8 mouse cellular contexts compared by ENCODE assay signal in genomic region chr12:64966101-64966631, GRCm38 (mm10). TPM values are rescaled to one million over a fixed set of nuclear protein-coding genes. Genes with fewer than 3 reads are reported as not detected.
DNase-seq lines count a peak whose midpoint lies in the region; ATAC-seq and TF ChIP-seq lines count a peak whose summit lies in the region.

No protein-coding gene starts in this region.

- peaks cover 5% of the 10 kb centered on the region; the same call in 1 of the 2 replicates for H3K36me3 ChIP-seq in ES-E14 (ENCODE audit: control insufficient read depth, insufficient read depth, low read length, poor library complexity, severe bottlenecking)
- no peaks in the 10 kb centered on the region for H3K36me3 ChIP-seq in forebrain, postnatal 0 days (ENCODE audit: insufficient read depth)
- no peaks in the 10 kb centered on the region for H3K36me3 ChIP-seq in hindbrain, embryonic 12.5 days

- in situ Hi-C loops in ES-E14 (cut with MboI; ENCODE audit: low sequenced_read_pairs in 2 of 2, unreplicated experiment in 2 of 2) = no loop called here

- peak; percentile 15 for ATAC-seq in forebrain, postnatal 0 days
- ATAC-seq in hindbrain, embryonic 12.5 days (ENCODE audit: low FRiP score) = no peak; the same call in 1 of the 2 replicates

- under 1% methylated on average over 44 of the region's 44 CpGs for WGBS in bone marrow, adult 2 months
- 1% methylated on average over 44 of the region's 44 CpGs for WGBS in forebrain, postnatal 0 days
- under 1% methylated on average over 44 of the region's 44 CpGs for WGBS in hindbrain, embryonic 12.5 days

- H3K4me1 ChIP-seq in ES-E14 (ENCODE audit: control insufficient read depth in 2 of 2, insufficient read depth in 2 of 2, low read length in 2 of 2, poor library complexity in 1 of 2) = peaks cover 0 to 2% of the 10 kb centered on the region in 2 experiments; a peak in 1 of 4 replicates
- H3K4me1 ChIP-seq in bone marrow, adult 2 months (ENCODE audit: control insufficient read depth, insufficient read depth, low read length) = peaks cover 2% of the 10 kb centered on the region; the same call in 1 of the 2 replicates
- H3K4me1 ChIP-seq in forebrain, postnatal 0 days (ENCODE audit: insufficient read depth) = peaks cover 28% of the 10 kb centered on the region
- peaks cover 38% of the 10 kb centered on the region for H3K4me1 ChIP-seq in hindbrain, embryonic 12.5 days

- TF ChIP-seq CTCF in bone marrow, adult 2 months (IDR thresholded peaks at IDR 0.05; ENCODE audit: control insufficient read depth, insufficient read depth, low read length) = no peak
- TF ChIP-seq CTCF in forebrain, postnatal 0 days (IDR thresholded peaks at IDR 0.05; ENCODE audit: low read depth) = no peak
- TF ChIP-seq CTCF in left cerebral cortex, adult 2 months (IDR thresholded peaks at IDR 0.05) = no peak

- peak overlapping the region; percentile 89 for H3K9ac ChIP-seq in ES-E14 (ENCODE audit: insufficient read depth, low read depth, low read length, poor library complexity, severe bottlenecking)
- peak overlapping the region; percentile 72 for H3K9ac ChIP-seq in forebrain, postnatal 0 days
- H3K9ac ChIP-seq in hindbrain, embryonic 12.5 days = peak overlapping the region; percentile 94

- intact Hi-C loops in left cerebral cortex, adult 2 months (cut with DNase I) = no loop called here

- peak overlapping the region; percentile 76; the same call in 1 of the 2 replicates for H3K27ac ChIP-seq in ES-E14 (ENCODE audit: insufficient read depth, low read depth, low read length, poor library complexity, severe bottlenecking)
- peak overlapping the region; percentile 71 for H3K27ac ChIP-seq in bone marrow, adult 2 months (ENCODE audit: control insufficient read depth, insufficient read depth, low read depth, low read length, poor library complexity)
- peak overlapping the region; percentile 92 for H3K27ac ChIP-seq in forebrain, postnatal 0 days (ENCODE audit: low read depth, low read length)
- peak overlapping the region; percentile 86 for H3K27ac ChIP-seq in hindbrain, embryonic 12.5 days
- peak overlapping the region; percentile 84 for H3K27ac ChIP-seq in left cerebral cortex, adult 2 months

- peak overlapping the region; percentile 70 to 90 for H3K4me3 ChIP-seq in ES-E14 (ENCODE audit: insufficient read depth in 1 of 2, low read depth in 1 of 2, low read length in 2 of 2, poor library complexity in 1 of 2, severe bottlenecking in 1 of 2)
- peak overlapping the region; percentile 95 for H3K4me3 ChIP-seq in bone marrow, adult 2 months (replicated peaks; ENCODE audit: control insufficient read depth, low read depth, low read length)
- peak overlapping the region; percentile 68 for H3K4me3 ChIP-seq in forebrain, postnatal 0 days (ENCODE audit: low read depth, low read length)
- peak overlapping the region; percentile 85 for H3K4me3 ChIP-seq in hindbrain, embryonic 12.5 days
- H3K4me3 ChIP-seq in left cerebral cortex, adult 2 months = peak overlapping the region; percentile 77

- no peak for TF ChIP-seq POLR2A in bone marrow, adult 2 months (IDR thresholded peaks at IDR 0.05; ENCODE audit: borderline replicate concordance, control insufficient read depth, low read depth, low read length)

- DNase-seq in ES-E14 (ENCODE audit: low read depth, low spot score) = peak; percentile 13
- DNase-seq in forebrain, postnatal 0 days = peak; percentile 67
- DNase-seq in left cerebral cortex, adult 2 months (ENCODE audit: extremely low spot score in 1 of 2, low spot score in 2 of 2) = peak; percentile 35 to 51
- DNase-seq in lung, postnatal 4 days = peak; percentile 73 to 75
- peak; percentile 55 for DNase-seq in right cerebral cortex, postnatal 14 days
- DNase-seq in Muller cell, postnatal 12 days (ENCODE audit: inconsistent ontology term) = no peak

- no peaks in the 10 kb centered on the region for H3K27me3 ChIP-seq in forebrain, postnatal 0 days (ENCODE audit: insufficient read depth, low read length)
- no peaks in the 10 kb centered on the region for H3K27me3 ChIP-seq in hindbrain, embryonic 12.5 days

- peak overlapping the region; percentile 72 for H3K4me2 ChIP-seq in forebrain, postnatal 0 days (ENCODE audit: low read depth)
- H3K4me2 ChIP-seq in hindbrain, embryonic 12.5 days (replicated peaks) = peak overlapping the region; percentile 95

- no peaks in the 10 kb centered on the region for H3K9me3 ChIP-seq in ES-E14 (ENCODE audit: control insufficient read depth, insufficient read depth, low read depth, low read length)
- no peaks in the 10 kb centered on the region for H3K9me3 ChIP-seq in forebrain, postnatal 0 days (ENCODE audit: low read length)
- no peaks in the 10 kb centered on the region for H3K9me3 ChIP-seq in hindbrain, embryonic 12.5 days (replicated peaks)

TF ChIP-seq in ES-E14, 5 proteins besides CTCF, POLR2A, EP300 and RAD21:
- TF ChIP-seq ZC3H11A (IDR thresholded peaks at IDR 0.05; ENCODE audit: borderline replicate concordance, low read depth, low read length) (no peak), CHD2 (IDR thresholded peaks at IDR 0.05; ENCODE audit: low read depth, low read length) (no peak), ZNF384 (IDR thresholded peaks at IDR 0.05; ENCODE audit: low read depth, low read length) (no peak), HCFC1 (IDR thresholded peaks at IDR 0.05; ENCODE audit: borderline replicate concordance, insufficient read depth, low read length) (no peak; the same call in 1 of the 2 replicates), MAFK (IDR thresholded peaks at IDR 0.05; ENCODE audit: insufficient read depth, low read depth, low read length) (no peak)

RNA-seq across cellular contexts. Expression of gene Togaram1, which starts 0.6 kb away (rescaled TPM):
- 28.7 and 31.8 TPM in 2 replicates for total RNA-seq in ES-E14 (2012; rRNA removed)
- polyA plus RNA-seq in bone marrow, adult 2 months (2011; ENCODE audit: insufficient read depth, insufficient read length, low replicate concordance, missing spikeins) = 7.0 and 7.1 TPM in 2 replicates
- 24.5 and 30.1 TPM in 2 replicates for total RNA-seq in forebrain, postnatal 0 days (2014; rRNA removed)
- 8.2 and 15.2 TPM in 2 replicates for polyA plus RNA-seq in forebrain, postnatal 0 days (2015; fragmentation: Nextera tagmentation; extraction: Ambion mirVana)
- 26.7 and 30.0 TPM in 2 replicates for polyA plus RNA-seq in hindbrain, embryonic 12.5 days (2016; fragmentation: Nextera tagmentation; extraction: Ambion mirVana)
- 10 to 100 TPM; 56.0 to 57.0 TPM for total RNA-seq in left cerebral cortex, adult 2 months (2021)

RNA-seq across cellular contexts. Expression of gene Klhl28, which starts 0.8 kb away (rescaled TPM):
- total RNA-seq in ES-E14 (2012; rRNA removed) = 9.4 and 10.9 TPM in 2 replicates
- polyA plus RNA-seq in bone marrow, adult 2 months (2011; ENCODE audit: insufficient read depth, insufficient read length, low replicate concordance, missing spikeins) = 2.5 and 3.9 TPM in 2 replicates
- 27.4 and 29.5 TPM in 2 replicates for total RNA-seq in forebrain, postnatal 0 days (2014; rRNA removed)
- polyA plus RNA-seq in forebrain, postnatal 0 days (2015; fragmentation: Nextera tagmentation; extraction: Ambion mirVana) = 23.6 and 26.4 TPM in 2 replicates
- 22.2 and 23.1 TPM in 2 replicates for polyA plus RNA-seq in hindbrain, embryonic 12.5 days (2016; fragmentation: Nextera tagmentation; extraction: Ambion mirVana)
- 10 to 100 TPM; 22.9 to 24.2 TPM for total RNA-seq in left cerebral cortex, adult 2 months (2021)

RNA-seq across cellular contexts. Expression of gene Gm527, which starts 48.5 kb away (rescaled TPM):
- 4.1 and 5.9 TPM in 2 replicates for total RNA-seq in ES-E14 (2012; rRNA removed)
- 1.7 and 3.3 TPM in 2 replicates for polyA plus RNA-seq in bone marrow, adult 2 months (2011; ENCODE audit: insufficient read depth, insufficient read length, low replicate concordance, missing spikeins)
- total RNA-seq in forebrain, postnatal 0 days (2014; rRNA removed) = 12.2 and 24.8 TPM in 2 replicates
- 1.6 and 2.1 TPM in 2 replicates for polyA plus RNA-seq in forebrain, postnatal 0 days (2015; fragmentation: Nextera tagmentation; extraction: Ambion mirVana)
- polyA plus RNA-seq in hindbrain, embryonic 12.5 days (2016; fragmentation: Nextera tagmentation; extraction: Ambion mirVana) = 4.0 and 5.1 TPM in 2 replicates
- 10 to 100 TPM; 15.1 to 15.7 TPM for total RNA-seq in left cerebral cortex, adult 2 months (2021)
